Mouse (Mus musculus) kidney, postnatal 0 days (tissue): ENCODE data around the gene Slc8a1. TPM values are rescaled to one million over a fixed set of nuclear protein-coding genes. Genes with fewer than 3 reads are reported as not detected.

Experiments
- ATAC-seq: fragments of 200-750 bp; cut with Nextera tagmentation; replicated peaks from 2 replicates; pipeline ENCODE4 v1.8.0; 2017; ENCODE audit warnings: low read depth, moderate number of reproducible peaks, moderate TSS enrichment, moderate library complexity; ENCODE audit not compliant: low FRiP score
- DNase-seq: peaks from one replicate; pipeline ENCODE4 v3.0.0-alpha.2; 2016; ENCODE audit warnings: low spot score
- H3K27ac ChIP-seq: fragments of 300-500 bp; sonication (generic); 2 replicates; pipeline ENCODE4 v1.5.1; 2014; ENCODE audit warnings: mild to moderate bottlenecking
- H3K27me3 ChIP-seq: fragments of 300-500 bp; sonication (generic); 2 replicates; pipeline ENCODE4 v1.6.1; 2014; ENCODE audit warnings: low read length, mixed read lengths; ENCODE audit not compliant: insufficient read depth
- H3K36me3 ChIP-seq: fragments of 300-500 bp; sonication (generic); 2 replicates; pipeline ENCODE4 v1.6.1; 2014; ENCODE audit warnings: low read length, mixed read lengths; ENCODE audit not compliant: insufficient read depth
- H3K4me1 ChIP-seq: fragments of 300-500 bp; sonication (generic); replicated peaks from 2 replicates; pipeline ENCODE4 v1.6.1; 2014; ENCODE audit warnings: antibody characterized with exemption, low read length, mixed read lengths; ENCODE audit not compliant: insufficient read depth
- H3K4me2 ChIP-seq: fragments of 300-500 bp; sonication (generic); 2 replicates; pipeline ENCODE4 v1.6.1; 2014; ENCODE audit warnings: mild to moderate bottlenecking, low read length, moderate library complexity, mixed read lengths
- H3K4me3 ChIP-seq: fragments of 300-500 bp; sonication (generic); replicated peaks from 2 replicates; pipeline ENCODE4 v1.5.1; 2014; ENCODE audit warnings: low read depth, low read length
- H3K9ac ChIP-seq: fragments of 300-500 bp; sonication (generic); 2 replicates; pipeline ENCODE4 v1.6.1; 2014; ENCODE audit warnings: low read depth, low read length
- H3K9me3 ChIP-seq: fragments of 300-500 bp; sonication (generic); replicated peaks from 2 replicates; pipeline ENCODE4 v1.6.1; 2016; ENCODE audit warnings: low read length, inconsistent platforms, mixed read lengths
- CTCF ChIP-seq: IDR thresholded peaks from 2 replicates; pipeline ENCODE4 v1.5.1; 2016; ENCODE audit warnings: antibody characterized with exemption, low read depth, mild to moderate bottlenecking, moderate library complexity
- WGBS: fragments of 180-500 bp; shearing (Covaris S2); extraction: QIAGEN DNeasy Blood & Tissue Kit; methylation state at CpG from one replicate; pipeline ENCODE4 v1.1.7; 2014; 5-methylcytosine and 5-hydroxymethylcytosine counted together
- polyA plus RNA-seq: library from polyadenylated mRNA; unstranded; fragments of >200 nt; fragmentation: Nextera tagmentation; extraction: Ambion mirVana; gene quantifications from 2 replicates; pipeline ENCODE4 v1.2.1, GENCODE M21; 2015

Gene Slc8a1
- polyA plus RNA-seq, 1 experiment from 2014 or later, result 12.9 TPM

- Histone ChIP-seq H3K4me2 (no peak overlapping the region), H3K4me1 (no peaks in the 10 kb centered on the region), H3K4me3 (no peak overlapping the region), H3K36me3 (no peaks in the 10 kb centered on the region), H3K27me3 (no peaks in the 10 kb centered on the region), H3K9ac (no peak overlapping the region), H3K9me3 (no peaks in the 10 kb centered on the region), H3K27ac (no peak overlapping the region)
- TF ChIP-seq CTCF, result no peak
- 76% methylated on average over 1 of the region's 1 CpGs for WGBS
- DNase-seq, result no peak
- no peak for ATAC-seq
These were observed 241.6 kb downstream of the Slc8a1 start for GRCm38 (mm10) chr17:81496616-81497015.

- ATAC-seq, result no peak
- no peak for TF ChIP-seq CTCF
These were observed 245.8 kb downstream of the Slc8a1 start for GRCm38 (mm10) chr17:81492216-81492865.

GRCm38 (mm10) chr17:81486388-81486787, 251.8 kb downstream of the Slc8a1 start:
- no peak for TF ChIP-seq CTCF
- Histone ChIP-seq H3K27ac (no peak overlapping the region), H3K4me2 (no peak overlapping the region), H3K9me3 (no peaks in the 10 kb centered on the region), H3K4me3 (no peak overlapping the region), H3K36me3 (no peaks in the 10 kb centered on the region), H3K27me3 (no peaks in the 10 kb centered on the region), H3K4me1 (no peaks in the 10 kb centered on the region), H3K9ac (no peak overlapping the region)
- no peak for ATAC-seq
- no peak for DNase-seq
- 78% methylated on average over 1 of the region's 1 CpGs for WGBS

More at GRCm38 (mm10) chr17:81492216-81492865, 245.8 kb downstream of the Slc8a1 start:
- H3K4me1 ChIP-seq, result no peaks in the 10 kb centered on the region
- H3K4me2 ChIP-seq, result no peak overlapping the region
- H3K27me3 ChIP-seq, result no peaks in the 10 kb centered on the region
- H3K9ac ChIP-seq, result no peak overlapping the region
- H3K36me3 ChIP-seq, result no peaks in the 10 kb centered on the region
- H3K4me3 ChIP-seq, result no peak overlapping the region
- WGBS, result 69% methylated on average over 6 of the region's 6 CpGs
- DNase-seq, result peak; percentile 45
- H3K9me3 ChIP-seq, result no peaks in the 10 kb centered on the region
- no peak overlapping the region; the same call in 1 of the 2 replicates for H3K27ac ChIP-seq

- Histone ChIP-seq H3K4me2 (no peak overlapping the region), H3K4me1 (no peaks in the 10 kb centered on the region), H3K9me3 (no peaks in the 10 kb centered on the region), H3K27me3 (no peaks in the 10 kb centered on the region), H3K4me3 (no peak overlapping the region), H3K9ac (no peak overlapping the region), H3K36me3 (no peaks in the 10 kb centered on the region), H3K27ac (no peak overlapping the region)
- no peak for TF ChIP-seq CTCF
- WGBS, result 86% methylated on average over 11 of the region's 11 CpGs
- DNase-seq, result no peak
- ATAC-seq, result no peak
These were observed 256.2 kb downstream of the Slc8a1 start for GRCm38 (mm10) chr17:81481843-81482490.

GRCm38 (mm10) chr17:81480351-81481161, 257.6 kb downstream of the Slc8a1 start:
- TF ChIP-seq CTCF, result no peak
- no peak overlapping the region; the same call in 1 of the 2 replicates for H3K27ac ChIP-seq
- H3K36me3 ChIP-seq, result no peaks in the 10 kb centered on the region
- no peak overlapping the region for H3K4me3 ChIP-seq
- H3K4me1 ChIP-seq, result no peaks in the 10 kb centered on the region
- H3K9ac ChIP-seq, result no peak overlapping the region
- peak overlapping the region; percentile 30; the same call in 1 of the 2 replicates for H3K4me2 ChIP-seq
- no peaks in the 10 kb centered on the region for H3K27me3 ChIP-seq
- DNase-seq, result peak; percentile 81
- no peaks in the 10 kb centered on the region for H3K9me3 ChIP-seq
- peak; percentile 91 for ATAC-seq
- 45% methylated on average over 21 of the region's 21 CpGs for WGBS

GRCm38 (mm10) chr17:81479807-81480206, 258.4 kb downstream of the Slc8a1 start:
- no peaks in the 10 kb centered on the region for H3K4me1 ChIP-seq
- no peaks in the 10 kb centered on the region for H3K27me3 ChIP-seq
- H3K9me3 ChIP-seq, result no peaks in the 10 kb centered on the region
- no peaks in the 10 kb centered on the region for H3K36me3 ChIP-seq
- H3K4me2 ChIP-seq, result 0 out of 2 replicates have a peak overlapping the region, but pooled peaks have one; percentile 30
- H3K9ac ChIP-seq, result no peak overlapping the region
- DNase-seq, result no peak
- H3K27ac ChIP-seq, result no peak overlapping the region
- no peak overlapping the region for H3K4me3 ChIP-seq
- ATAC-seq, result no peak
- 38% methylated on average over 4 of the region's 4 CpGs for WGBS
- no peak for TF ChIP-seq CTCF
